Mouse (Mus musculus) right cerebral cortex, postnatal 10 days (tissue): ENCODE measurements around the gene Cyp4a31.
"Not testable (repeated sequence)": the region's sequence is repeated elsewhere in the genome, so short reads cannot be mapped to it uniquely, and the experiment has no call there.

Source experiments
- DNase-seq, 2 experiments: peaks; one replicate each; pipeline ENCODE4 v3.0.0; 2021; ENCODE audit warnings: low spot score in 2 of 2

Cyp4a31 gene

DNA sequence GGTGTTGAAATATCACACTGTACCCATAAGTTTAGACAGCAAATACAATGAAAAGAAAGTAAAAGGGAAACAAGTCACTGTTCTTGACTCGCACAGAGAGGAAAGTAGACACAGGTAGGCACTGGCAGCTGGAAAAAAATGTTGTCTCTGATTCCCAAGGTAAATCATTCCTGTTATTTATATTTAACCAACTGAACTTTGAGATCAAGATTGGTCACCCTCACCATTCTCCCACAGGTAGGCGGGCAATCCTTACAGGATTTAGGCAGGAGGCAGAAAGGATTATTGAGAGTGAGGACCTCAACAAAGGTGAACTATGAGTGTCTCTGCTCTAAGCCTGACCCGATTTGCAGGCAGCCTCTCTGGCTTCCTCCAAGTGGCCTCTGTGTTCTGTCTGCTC, at the start of gene Cyp4a31:
TSS of gene Cyp4a31 (plus strand) at position 249 of the 400 bp plus-strand sequence.
- DNase-seq: no peak

DNA sequence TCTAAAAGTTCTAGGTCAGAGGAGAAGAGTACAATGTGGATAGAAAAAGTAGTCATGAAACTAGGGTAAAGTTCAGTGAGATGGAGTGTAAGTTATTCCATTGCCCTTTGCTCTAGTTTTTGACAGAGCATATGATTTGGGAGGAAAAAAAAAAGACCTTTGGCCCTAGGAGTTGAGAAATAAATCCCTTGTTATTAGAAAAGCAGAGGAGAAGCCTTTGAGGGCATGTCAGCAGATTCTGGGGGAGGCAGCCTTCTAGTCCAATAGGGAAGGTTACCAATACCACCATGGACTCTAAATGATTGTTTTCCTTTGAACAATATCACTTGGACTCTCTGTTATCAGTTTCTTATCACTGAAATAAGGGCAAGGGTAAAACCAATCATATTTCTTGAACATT, 49.5 kb upstream of the Cyp4a31 start:
- not testable (repeated sequence) for DNase-seq

DNA sequence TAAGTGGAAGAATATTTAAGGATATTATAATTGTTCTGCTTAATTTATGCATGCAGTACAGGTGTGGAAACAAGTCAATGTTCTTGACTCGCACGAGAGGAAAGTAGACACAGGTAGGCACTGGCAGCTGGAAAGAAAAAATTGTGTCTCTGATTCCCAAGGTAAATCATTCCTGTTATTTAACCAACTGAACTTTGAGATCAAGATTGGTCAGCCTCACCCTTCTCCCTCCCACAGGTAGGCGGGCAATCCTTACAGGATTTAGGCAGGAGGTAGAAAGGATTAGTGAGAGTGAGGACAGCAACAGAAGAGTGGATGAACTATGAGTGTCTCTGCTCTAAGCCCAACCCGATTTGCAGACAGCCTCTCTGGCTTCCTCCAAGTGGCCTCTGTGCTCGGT, 45.4 kb upstream of the Cyp4a31 start, which contains the start of gene Cyp4a10:
TSS of gene Cyp4a10 (plus strand) at position 265 of the 400 bp plus-strand sequence.
- DNase-seq: not testable (repeated sequence)

DNA sequence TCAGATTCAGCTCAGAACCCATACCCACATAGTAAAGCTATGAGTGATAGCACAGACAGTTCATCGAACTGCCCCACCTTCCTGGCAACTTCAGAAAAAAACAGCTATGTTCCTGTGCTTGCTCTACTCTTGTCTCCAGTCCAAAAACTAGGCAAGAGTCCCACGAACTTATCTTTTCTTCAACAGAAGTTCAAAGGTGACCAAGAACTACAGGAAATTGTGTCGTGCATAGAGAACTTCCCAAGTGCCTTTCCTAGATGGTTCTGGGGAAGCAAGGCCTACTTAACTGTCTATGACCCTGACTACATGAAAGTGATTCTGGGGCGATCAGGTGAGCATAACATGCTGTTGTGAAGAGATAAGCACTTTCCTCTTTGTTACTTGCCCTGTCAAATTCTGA, 44.0 kb upstream of the Cyp4a31 start:
- DNase-seq: no peak

DNA sequence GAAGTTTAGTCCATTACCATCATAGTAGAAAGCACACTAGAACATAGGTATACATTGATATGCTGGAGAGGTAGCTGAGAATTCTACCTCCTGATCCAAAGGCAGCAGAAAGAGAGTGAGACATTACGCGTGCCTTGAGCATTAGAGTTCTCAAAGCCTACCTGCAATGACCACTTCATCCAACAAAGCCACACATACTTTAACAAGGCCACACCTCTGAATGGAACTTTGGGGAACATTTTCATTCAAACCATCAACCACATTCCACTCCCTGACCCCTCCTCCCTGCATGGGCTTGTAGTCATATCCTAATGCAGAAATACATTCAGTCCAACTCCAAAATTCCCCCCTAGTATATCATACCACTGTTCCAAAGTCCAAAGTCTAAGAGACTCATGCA, 41.7 kb upstream of the Cyp4a31 start:
- DNase-seq: no peak

DNA sequence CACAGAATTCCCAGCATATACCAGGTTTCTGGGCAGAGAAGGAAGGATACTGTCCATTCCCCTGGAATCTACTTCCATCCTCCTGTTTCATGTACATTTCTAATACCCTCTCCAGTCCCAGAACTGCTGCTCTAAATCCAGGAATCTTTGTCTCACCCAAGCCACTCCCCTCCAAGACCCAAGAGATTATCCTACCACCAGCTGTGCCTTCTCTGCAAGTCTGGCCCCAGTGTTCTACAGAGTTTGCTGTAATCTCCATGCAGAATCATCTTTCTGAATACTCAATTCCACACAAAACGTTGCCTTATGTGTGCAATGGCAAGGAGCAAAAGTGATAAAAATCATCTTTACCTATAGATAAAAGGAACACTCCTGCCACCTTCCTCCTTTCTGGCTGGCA, 18.3 kb upstream of the Cyp4a31 start:
- no peak for DNase-seq

DNA sequence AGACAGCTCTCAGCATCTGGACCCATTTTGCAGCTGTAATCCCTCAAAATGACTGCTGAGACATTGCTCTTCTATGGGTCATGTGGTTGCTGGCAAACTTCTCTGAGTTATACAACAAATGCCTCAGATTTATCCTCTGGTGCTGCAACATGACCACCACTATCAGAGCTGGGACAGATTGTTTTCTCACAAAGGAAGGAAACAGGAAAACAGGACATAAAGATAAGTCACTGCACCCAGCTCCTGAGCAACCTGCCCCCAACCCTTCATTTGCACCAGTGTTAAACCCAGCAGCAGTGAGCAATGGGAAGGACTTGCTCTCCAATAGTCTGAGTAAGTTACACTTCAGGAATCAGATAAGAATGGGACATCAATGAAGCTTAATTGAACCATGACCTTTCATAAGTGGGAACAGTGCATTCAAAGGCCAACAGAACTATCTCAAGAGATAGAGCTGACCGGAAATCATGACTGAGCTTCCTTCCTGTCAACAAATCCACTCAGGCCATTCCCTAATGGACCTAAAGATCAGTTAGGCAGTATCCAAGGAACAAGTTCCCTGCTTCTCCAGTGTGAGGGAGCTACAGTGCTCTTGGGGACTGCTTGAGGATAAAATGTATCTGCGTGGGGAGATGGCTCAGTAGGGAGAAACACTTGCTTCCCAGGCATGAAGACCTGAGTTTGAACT, 17.2 kb upstream of the Cyp4a31 start:
- no peak for DNase-seq

DNA sequence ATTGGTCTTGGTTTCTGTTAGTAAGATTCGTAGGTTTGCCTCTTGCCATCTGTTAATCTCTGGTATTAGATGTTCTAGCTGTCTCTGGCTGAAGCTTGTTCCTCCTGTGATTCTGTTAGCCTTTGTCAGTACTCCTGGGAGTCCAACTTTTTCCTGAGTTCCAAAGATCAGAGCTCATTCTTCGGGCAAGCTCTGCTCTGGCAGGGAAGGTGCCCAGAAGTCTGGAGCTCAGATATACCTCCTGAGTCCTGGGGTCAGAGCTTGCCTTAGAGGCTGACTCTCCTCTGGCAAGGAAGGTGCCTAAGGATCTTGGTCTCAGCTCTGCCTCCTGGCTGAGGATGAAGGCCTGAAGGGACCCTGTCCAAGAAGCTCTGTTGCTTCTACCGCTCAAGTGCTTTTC, 10.7 kb upstream of the Cyp4a31 start:
- no peak for DNase-seq

DNA sequence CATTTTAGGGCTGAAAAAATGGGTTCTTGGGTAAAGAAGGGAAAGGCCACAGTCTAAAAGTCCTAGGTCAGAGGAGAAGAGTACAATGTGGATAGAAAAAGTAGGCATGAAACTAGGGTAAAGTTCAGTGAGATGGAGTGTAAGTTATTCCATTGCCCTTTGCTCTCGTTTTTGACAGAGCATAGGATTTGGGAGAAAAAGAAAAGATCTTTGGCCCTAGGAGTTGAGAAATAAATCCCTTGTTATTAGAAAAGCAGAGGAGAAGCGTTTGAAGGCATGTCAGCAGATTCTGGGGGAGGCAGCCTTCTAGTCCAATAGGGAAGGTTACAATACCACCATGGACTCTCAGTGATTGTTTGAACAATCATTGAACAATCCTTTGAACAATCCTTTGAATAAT, 7.9 kb upstream of the Cyp4a31 start:
- DNase-seq: no peak

DNA sequence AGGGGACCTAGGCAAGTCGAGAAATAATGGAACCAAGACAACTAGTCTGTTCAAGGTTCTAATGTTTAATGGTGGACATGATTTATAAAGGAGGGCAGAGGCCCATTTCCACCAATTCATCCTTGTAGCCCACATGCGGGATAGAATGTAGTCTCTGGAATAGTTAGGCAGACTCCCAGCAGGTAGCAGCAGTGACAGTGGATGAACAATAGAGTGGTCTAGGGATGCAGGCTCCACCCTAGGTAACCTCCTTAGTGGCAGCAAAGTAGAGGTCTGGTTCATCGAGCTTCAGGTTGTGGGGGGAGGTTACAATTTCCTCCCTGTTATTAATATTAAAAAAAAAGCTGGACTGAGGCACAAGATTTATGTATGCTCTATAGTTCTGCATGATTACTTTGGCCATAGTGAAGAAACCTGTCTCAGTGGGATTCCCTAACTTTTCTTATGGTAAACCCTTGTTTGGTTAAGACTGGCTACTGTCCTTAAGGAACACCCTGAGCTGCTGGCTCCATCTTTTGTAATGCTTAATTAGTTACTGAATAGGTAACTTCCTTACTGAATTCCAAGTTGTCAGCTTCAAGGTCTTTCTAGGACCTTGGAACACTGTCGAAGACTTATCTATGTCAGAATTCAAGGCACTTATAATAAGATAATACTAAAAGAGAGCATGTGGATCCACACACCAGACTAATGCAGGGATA, 5.4 kb upstream of the Cyp4a31 start:
- no peak for DNase-seq

DNA sequence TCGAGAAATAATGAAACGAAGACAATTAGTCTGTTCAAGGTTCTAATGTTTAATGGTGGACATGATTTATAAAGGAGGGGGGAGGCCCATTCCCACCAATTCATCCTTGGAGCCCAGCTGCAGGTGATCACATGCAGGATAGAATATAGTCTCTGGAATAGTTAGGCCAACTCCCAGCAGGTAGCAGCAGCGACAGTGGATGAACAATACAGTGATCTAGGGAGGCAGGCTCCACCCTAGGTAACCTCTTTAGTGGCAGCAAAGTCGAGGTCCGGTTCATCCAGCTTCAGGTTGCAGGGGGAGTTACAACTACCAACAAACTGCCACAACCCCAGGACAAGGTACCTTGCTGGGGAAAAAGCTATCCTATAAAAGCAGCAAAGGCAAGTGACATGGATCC, 2.2 kb upstream of the Cyp4a31 start:
- not testable (repeated sequence) for DNase-seq

DNA sequence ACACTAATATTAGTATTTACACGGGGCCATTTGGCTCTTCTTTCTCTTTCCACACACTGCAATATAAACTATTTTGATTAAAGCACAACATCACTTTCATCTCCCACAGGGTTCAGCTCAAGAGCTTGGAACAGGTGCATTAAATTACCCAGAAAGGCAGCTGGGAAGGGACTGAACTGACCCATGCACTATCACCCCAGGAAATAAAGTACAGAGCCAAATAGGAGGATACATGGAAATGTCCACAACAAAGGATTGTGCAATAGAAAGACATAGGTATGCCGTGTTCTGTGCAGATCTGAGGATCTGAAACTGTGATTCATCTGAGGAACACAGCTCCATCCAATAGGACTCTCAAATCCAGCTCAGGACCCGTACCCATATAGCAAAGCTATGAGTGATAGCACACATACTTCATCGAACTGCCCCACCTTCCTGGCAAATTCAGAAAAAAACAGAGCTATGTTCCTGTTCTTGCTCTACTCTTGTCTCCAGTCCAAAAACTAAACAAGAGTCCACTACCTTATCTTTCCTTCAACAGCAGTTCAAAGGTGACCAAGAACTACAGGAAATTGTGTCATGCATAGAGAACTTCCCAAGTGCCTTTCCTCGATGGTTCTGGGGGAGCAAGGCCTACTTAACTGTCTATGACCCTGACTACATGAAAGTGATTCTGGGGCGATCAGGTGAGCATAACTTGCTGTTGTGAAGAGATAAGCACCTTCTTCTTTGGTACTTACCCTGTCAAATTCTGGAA, 1.2 kb downstream of the Cyp4a31 start:
- DNase-seq: not testable (repeated sequence)

DNA sequence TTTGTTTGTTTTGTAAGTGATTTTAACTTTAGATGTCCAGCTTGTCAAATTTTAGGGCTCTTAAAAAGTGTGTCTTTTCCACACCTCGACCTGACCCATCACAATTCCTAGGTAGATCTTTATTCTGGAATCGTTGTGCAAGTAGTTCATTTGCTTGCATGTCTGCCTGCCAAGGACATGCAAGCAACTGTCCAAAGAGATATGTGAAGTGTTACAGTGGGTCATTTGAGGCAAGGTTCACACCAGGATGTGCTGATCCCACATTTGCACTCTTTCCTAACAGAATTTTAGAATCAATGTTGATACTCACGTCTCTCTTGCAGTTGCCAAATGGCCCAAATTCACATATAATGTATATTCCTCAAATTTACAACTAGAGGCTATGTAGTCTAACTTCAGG, 11.8 kb downstream of the Cyp4a31 start:
- DNase-seq: no peak

DNA sequence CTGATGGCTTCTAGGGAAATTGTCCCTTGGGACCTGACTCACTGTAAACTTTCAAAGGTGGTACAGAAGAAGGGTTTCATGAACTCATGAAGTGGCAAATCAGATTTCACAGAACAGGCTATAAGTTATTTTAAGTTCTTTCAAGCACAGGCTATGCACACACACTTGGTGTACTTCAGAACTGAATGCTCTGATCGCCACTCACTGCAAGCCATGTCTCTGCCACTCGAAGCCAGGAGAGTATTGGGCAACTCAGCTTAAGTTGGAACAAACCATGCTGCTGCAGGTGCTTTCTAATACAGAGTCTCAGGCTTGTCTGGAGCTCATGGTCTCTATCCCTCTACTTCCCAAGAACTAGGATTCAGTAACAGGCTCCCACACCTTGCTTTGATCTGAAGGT, 12.3 kb downstream of the Cyp4a31 start:
- no peak for DNase-seq

DNA sequence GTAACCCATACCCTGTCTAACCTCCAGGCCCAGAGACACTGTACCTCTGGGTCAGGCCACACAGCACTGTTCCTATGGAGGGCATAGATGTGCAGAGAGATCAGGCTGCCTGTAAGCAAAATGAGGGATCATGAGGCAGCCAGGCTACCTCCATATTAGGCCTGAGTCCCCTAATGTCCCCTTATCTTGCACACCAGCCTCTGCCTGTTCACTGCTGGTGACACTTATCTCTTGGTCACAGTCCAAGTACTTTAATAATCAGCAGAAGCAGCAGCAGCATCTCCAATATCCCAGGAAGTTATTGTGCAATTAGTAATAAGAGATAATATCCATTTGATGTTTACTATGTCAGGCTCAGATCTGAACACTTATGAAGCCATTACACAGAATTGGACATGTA, 19.6 kb downstream of the Cyp4a31 start:
- DNase-seq: no peak

DNA sequence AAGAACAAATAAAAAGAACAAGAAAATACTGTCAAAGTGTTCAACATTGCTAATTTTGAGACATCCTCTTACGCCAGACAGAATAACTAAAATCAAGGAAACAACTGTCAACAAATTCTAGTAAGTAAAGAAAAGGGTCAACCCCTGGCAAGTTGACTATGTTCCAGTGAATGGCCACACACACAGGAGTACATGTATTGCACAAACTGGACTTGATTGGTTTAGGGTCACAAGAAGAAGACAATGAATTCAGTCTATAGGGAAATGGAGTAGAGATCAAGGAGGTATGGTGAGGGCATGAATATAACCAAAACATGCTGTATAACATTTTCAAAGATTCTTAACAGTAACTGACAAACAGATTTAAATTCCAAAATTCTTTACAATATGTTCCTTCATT, 32.9 kb downstream of the Cyp4a31 start:
- DNase-seq: no peak

DNA sequence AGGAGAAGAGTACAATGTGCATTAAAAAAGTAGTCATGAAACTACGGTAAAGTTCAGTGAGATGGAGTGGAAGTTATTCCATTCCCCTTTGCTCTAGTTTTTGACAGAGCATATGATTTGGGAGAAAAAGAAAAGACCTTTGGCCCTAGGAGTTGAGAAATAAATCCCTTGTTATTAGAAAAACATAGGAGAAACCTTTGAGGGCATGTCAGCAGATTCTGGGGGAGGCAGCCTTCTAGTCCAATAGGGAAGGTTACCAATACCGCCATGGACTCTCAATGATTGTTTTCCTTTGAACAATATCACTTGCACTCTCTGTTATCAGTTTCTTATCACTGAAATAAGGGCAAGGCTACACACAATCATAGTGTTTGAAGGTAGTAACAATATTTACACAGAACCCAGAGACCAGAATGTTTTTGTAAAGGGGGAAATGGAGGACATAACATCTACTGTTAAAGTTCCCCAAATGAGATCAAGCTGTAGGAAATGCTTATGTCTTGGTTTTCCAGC, 33.4 kb downstream of the Cyp4a31 start:
- no peak for DNase-seq

DNA sequence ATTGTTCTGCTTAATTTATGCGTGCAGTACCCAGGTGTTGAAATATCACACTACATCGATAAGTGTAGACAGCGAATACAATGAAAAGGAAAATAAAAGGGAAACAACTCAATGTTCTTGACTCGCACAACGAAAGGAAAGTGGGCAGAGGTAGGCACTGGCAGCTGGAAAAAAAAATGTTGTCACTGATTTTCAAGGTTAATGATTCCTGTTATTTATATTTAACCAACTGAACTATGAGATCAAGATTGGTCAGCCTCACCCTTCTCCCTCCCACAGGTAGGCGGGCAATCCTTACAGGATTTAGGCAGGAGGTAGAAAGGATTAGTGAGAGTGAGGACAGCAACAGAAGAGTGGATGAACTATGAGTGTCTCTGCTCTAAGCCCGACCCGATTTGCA, 37.2 kb downstream of the Cyp4a31 start, which contains the start of gene Cyp4a32:
TSS of gene Cyp4a32 (plus strand) at position 359 of the 400 bp plus-strand sequence.
- not testable (repeated sequence) for DNase-seq

DNA sequence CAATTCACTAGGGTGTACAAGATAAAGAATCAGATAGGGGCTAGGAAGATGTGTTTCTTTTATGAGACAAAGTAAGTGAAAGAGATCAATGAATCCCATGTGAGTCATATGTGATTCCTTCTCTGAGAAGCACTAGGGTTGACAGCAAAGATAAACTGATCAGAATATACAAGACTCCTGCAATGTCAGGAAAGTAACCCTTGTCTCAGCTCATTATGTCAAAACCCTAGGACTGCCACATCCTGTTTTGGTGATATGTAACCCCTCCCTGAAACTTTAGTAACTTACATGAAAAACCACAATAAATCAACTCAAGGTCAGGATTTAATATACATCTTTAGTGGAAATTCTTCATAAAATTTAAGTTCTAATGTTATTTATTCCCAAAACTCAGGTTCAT, 50.6 kb downstream of the Cyp4a31 start:
- no peak for DNase-seq

DNA sequence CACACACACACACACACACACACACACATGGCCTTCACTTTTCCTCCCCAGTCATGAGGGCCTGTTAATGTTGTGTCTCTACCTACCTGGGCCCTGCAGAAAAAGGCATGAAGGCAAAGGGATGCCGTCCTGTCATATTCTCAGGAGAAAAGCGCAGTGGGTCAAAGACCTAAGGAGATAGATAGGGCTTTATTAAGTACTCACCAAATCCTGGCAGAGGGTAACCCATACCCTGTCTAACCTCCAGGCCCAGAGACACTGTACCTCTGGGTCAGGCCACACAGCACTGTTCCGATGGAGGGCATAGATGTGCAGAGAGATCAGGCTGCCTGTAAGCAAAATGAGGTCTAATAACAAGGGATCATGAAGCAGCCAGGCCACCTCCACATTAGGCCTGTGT, 62.1 kb downstream of the Cyp4a31 start:
- not testable (repeated sequence) for DNase-seq
